Mouse (Mus musculus): ENCODE measurements around the gene Cpa1. TPM values are rescaled to one million over a fixed set of nuclear protein-coding genes. Genes with fewer than 3 reads are reported as not detected.

The Cpa1 gene
- polyA plus RNA-seq, 1 experiment from 2014 or later: 0.52 TPM

GRCm38 (mm10) chr6:30628152-30628551 lies 10.9 kb upstream of the Cpa1 start:
- no peak overlapping the region for H3K9ac ChIP-seq
- no peak overlapping the region for H3K4me2 ChIP-seq
- H3K9me3 ChIP-seq: no peaks in the 10 kb centered on the region
- WGBS: 20% methylated on average over 6 of the region's 6 CpGs
- H3K27me3 ChIP-seq: no peaks in the 10 kb centered on the region
- peak overlapping the region; percentile 49 for H3K27ac ChIP-seq (replicated peaks)
- H3K36me3 ChIP-seq: no peaks in the 10 kb centered on the region
- H3K4me3 ChIP-seq: no peak overlapping the region
- H3K4me1 ChIP-seq (replicated peaks): peaks cover 23% of the 10 kb centered on the region
- peak; percentile 71 for ATAC-seq (ENCODE audit: low read depth)

GRCm38 (mm10) chr6:30629989-30630388 lies 9.0 kb upstream of the Cpa1 start:
- no peaks in the 10 kb centered on the region for H3K9me3 ChIP-seq
- ATAC-seq (ENCODE audit: low read depth): no peak
- no peak overlapping the region for H3K27ac ChIP-seq (replicated peaks)
- H3K4me1 ChIP-seq (replicated peaks): peaks cover 23% of the 10 kb centered on the region
- no peak overlapping the region for H3K4me3 ChIP-seq
- 89% methylated on average over 1 of the region's 1 CpGs for WGBS
- H3K4me2 ChIP-seq: no peak overlapping the region
- H3K9ac ChIP-seq: no peak overlapping the region
- no peaks in the 10 kb centered on the region for H3K27me3 ChIP-seq
- H3K36me3 ChIP-seq: no peaks in the 10 kb centered on the region

- H3K4me1 ChIP-seq (replicated peaks): peaks cover 24% of the 10 kb centered on the region
- no peaks in the 10 kb centered on the region for H3K27me3 ChIP-seq
- no peaks in the 10 kb centered on the region for H3K36me3 ChIP-seq
- H3K27ac ChIP-seq (replicated peaks): peak overlapping the region; percentile 56
- ATAC-seq (ENCODE audit: low read depth): no peak
- no peak overlapping the region for H3K9ac ChIP-seq
- no peak overlapping the region for H3K4me2 ChIP-seq
- no peaks in the 10 kb centered on the region for H3K9me3 ChIP-seq
- no peak overlapping the region for H3K4me3 ChIP-seq
- WGBS: 49% methylated on average over 8 of the region's 8 CpGs
Measured at GRCm38 (mm10) chr6:30635361-30635862, 3.6 kb upstream of the Cpa1 start.

- peak; percentile 64; the same call in 1 of the 2 replicates for ATAC-seq (ENCODE audit: low read depth)
- H3K27ac ChIP-seq (replicated peaks): peak overlapping the region; percentile 75
- H3K4me2 ChIP-seq: no peak overlapping the region
- no peak overlapping the region for H3K4me3 ChIP-seq
- H3K27me3 ChIP-seq: no peaks in the 10 kb centered on the region
- peaks cover 24% of the 10 kb centered on the region for H3K4me1 ChIP-seq (replicated peaks)
- H3K36me3 ChIP-seq: no peaks in the 10 kb centered on the region
- WGBS: 30% methylated on average over 4 of the region's 4 CpGs
- H3K9me3 ChIP-seq: no peaks in the 10 kb centered on the region
- no peak overlapping the region for H3K9ac ChIP-seq
Measured at GRCm38 (mm10) chr6:30636186-30636842, 2.7 kb upstream of the Cpa1 start.

- Histone ChIP-seq H3K4me1 (replicated peaks) (peaks cover 19% of the 10 kb centered on the region), H3K9me3 (no peaks in the 10 kb centered on the region), H3K27me3 (no peaks in the 10 kb centered on the region), H3K36me3 (no peaks in the 10 kb centered on the region), H3K4me2 (no peak overlapping the region), H3K27ac (replicated peaks) (peak overlapping the region; percentile 28; the same call in 1 of the 2 replicates), H3K9ac (no peak overlapping the region), H3K4me3 (no peak overlapping the region)
- no peak for ATAC-seq (ENCODE audit: low read depth)
- 70% methylated on average over 12 of the region's 12 CpGs for WGBS
Measured at GRCm38 (mm10) chr6:30643694-30644460, 4.9 kb downstream of the Cpa1 start.

GRCm38 (mm10) chr6:30644462-30644861 lies 5.4 kb downstream of the Cpa1 start:
- no peaks in the 10 kb centered on the region for H3K9me3 ChIP-seq
- H3K27ac ChIP-seq (replicated peaks): peak overlapping the region; percentile 28; the same call in 1 of the 2 replicates
- peaks cover 22% of the 10 kb centered on the region for H3K4me1 ChIP-seq (replicated peaks)
- no peak overlapping the region for H3K4me2 ChIP-seq
- WGBS: 32% methylated on average over 3 of the region's 3 CpGs
- no peak overlapping the region for H3K4me3 ChIP-seq
- no peaks in the 10 kb centered on the region for H3K36me3 ChIP-seq
- no peak for ATAC-seq (ENCODE audit: low read depth)
- no peak overlapping the region for H3K9ac ChIP-seq
- no peaks in the 10 kb centered on the region for H3K27me3 ChIP-seq

GRCm38 (mm10) chr6:30645379-30645778 lies 6.4 kb downstream of the Cpa1 start:
- Histone ChIP-seq H3K27ac (replicated peaks) (no peak overlapping the region), H3K27me3 (no peaks in the 10 kb centered on the region), H3K4me1 (replicated peaks) (peaks cover 29% of the 10 kb centered on the region), H3K9ac (no peak overlapping the region), H3K4me2 (no peak overlapping the region), H3K9me3 (no peaks in the 10 kb centered on the region), H3K36me3 (no peaks in the 10 kb centered on the region), H3K4me3 (no peak overlapping the region)
- WGBS: 65% methylated on average over 6 of the region's 6 CpGs
- no peak for ATAC-seq (ENCODE audit: low read depth)

GRCm38 (mm10) chr6:30649651-30650296 lies 10.8 kb downstream of the Cpa1 start:
- no peak overlapping the region for H3K4me3 ChIP-seq
- no peak overlapping the region for H3K4me2 ChIP-seq
- peak overlapping the region; percentile 33; the same call in 1 of the 2 replicates for H3K27ac ChIP-seq (replicated peaks)
- ATAC-seq (ENCODE audit: low read depth): no peak
- H3K4me1 ChIP-seq (replicated peaks): peaks cover 44% of the 10 kb centered on the region
- H3K9me3 ChIP-seq: no peaks in the 10 kb centered on the region
- H3K9ac ChIP-seq: no peak overlapping the region
- no peaks in the 10 kb centered on the region for H3K27me3 ChIP-seq
- WGBS: 54% methylated on average over 11 of the region's 11 CpGs
- no peaks in the 10 kb centered on the region for H3K36me3 ChIP-seq

GRCm38 (mm10) chr6:30652425-30653188 lies 13.6 kb downstream of the Cpa1 start:
- Histone ChIP-seq H3K9ac (no peak overlapping the region), H3K4me3 (no peak overlapping the region), H3K4me1 (replicated peaks) (peaks cover 51% of the 10 kb centered on the region), H3K36me3 (no peaks in the 10 kb centered on the region), H3K27me3 (no peaks in the 10 kb centered on the region), H3K4me2 (no peak overlapping the region), H3K27ac (replicated peaks) (peak overlapping the region; percentile 78), H3K9me3 (no peaks in the 10 kb centered on the region)
- 35% methylated on average over 9 of the region's 9 CpGs for WGBS
- no peak for ATAC-seq (ENCODE audit: low read depth)

- WGBS: 62% methylated on average over 6 of the region's 6 CpGs
- Histone ChIP-seq H3K4me2 (no peak overlapping the region), H3K27ac (replicated peaks) (peak overlapping the region; percentile 78), H3K36me3 (no peaks in the 10 kb centered on the region), H3K9ac (no peak overlapping the region), H3K9me3 (no peaks in the 10 kb centered on the region), H3K4me1 (replicated peaks) (peaks cover 51% of the 10 kb centered on the region), H3K4me3 (no peak overlapping the region), H3K27me3 (no peaks in the 10 kb centered on the region)
- no peak for ATAC-seq (ENCODE audit: low read depth)
Measured at GRCm38 (mm10) chr6:30653518-30653917, 14.5 kb downstream of the Cpa1 start.

GRCm38 (mm10) chr6:30654402-30654859 lies 15.4 kb downstream of the Cpa1 start:
- no peak overlapping the region for H3K4me2 ChIP-seq
- no peaks in the 10 kb centered on the region for H3K27me3 ChIP-seq
- no peaks in the 10 kb centered on the region for H3K36me3 ChIP-seq
- no peaks in the 10 kb centered on the region for H3K9me3 ChIP-seq
- WGBS: 20% methylated on average over 6 of the region's 6 CpGs
- H3K9ac ChIP-seq: no peak overlapping the region
- no peak overlapping the region for H3K4me3 ChIP-seq
- peaks cover 49% of the 10 kb centered on the region for H3K4me1 ChIP-seq (replicated peaks)
- H3K27ac ChIP-seq (replicated peaks): peak overlapping the region; percentile 78
- ATAC-seq (ENCODE audit: low read depth): peak; percentile 48
